Mouse (Mus musculus): ENCODE measurements around the gene Irf7. TPM values are rescaled to one million over a fixed set of nuclear protein-coding genes. Genes with fewer than 3 reads are reported as not detected.

Gene Irf7
- under 1 TPM; 0.29 to 0.64 TPM for total RNA-seq (2021)
- long read RNA-seq, result 0 reads

- DNase-seq (ENCODE audit: low spot score in 2 of 2), result peak in 1 of 2 experiments; percentile 29
Measured at GRCm38 (mm10) chr7:141265739-141266561, at the start of gene Irf7. Gene Irf7, minus strand, starts transcription at chr7:141266481.

GRCm38 (mm10) chr7:141315974-141316373, 49.7 kb upstream of the Irf7 start:
- DNase-seq (ENCODE audit: low spot score in 2 of 2), result no peak

GRCm38 (mm10) chr7:141315076-141315475, 48.8 kb upstream of the Irf7 start:
- no peak for DNase-seq (ENCODE audit: low spot score in 2 of 2)

GRCm38 (mm10) chr7:141314416-141314815, 48.1 kb upstream of the Irf7 start:
- DNase-seq (ENCODE audit: low spot score in 2 of 2), result no peak

- no peak for DNase-seq (ENCODE audit: low spot score in 2 of 2)
Measured at GRCm38 (mm10) chr7:141304537-141304936, 38.3 kb upstream of the Irf7 start.

GRCm38 (mm10) chr7:141302702-141303268, 36.5 kb upstream of the Irf7 start:
- no peak for DNase-seq (ENCODE audit: low spot score in 2 of 2)

- no peak for DNase-seq (ENCODE audit: low spot score in 2 of 2)
Measured at GRCm38 (mm10) chr7:141301386-141301785, 35.1 kb upstream of the Irf7 start.

- no peak for DNase-seq (ENCODE audit: low spot score in 2 of 2)
Measured at GRCm38 (mm10) chr7:141299175-141299574, 32.9 kb upstream of the Irf7 start.

- no peak for DNase-seq (ENCODE audit: low spot score in 2 of 2)
Measured at GRCm38 (mm10) chr7:141297926-141298650, 31.8 kb upstream of the Irf7 start.

GRCm38 (mm10) chr7:141294479-141294878, 28.2 kb upstream of the Irf7 start:
- DNase-seq (ENCODE audit: low spot score in 2 of 2), result no peak

- no peak for DNase-seq (ENCODE audit: low spot score in 2 of 2)
Measured at GRCm38 (mm10) chr7:141293852-141294471, 27.7 kb upstream of the Irf7 start.

- no peak for DNase-seq (ENCODE audit: low spot score in 2 of 2)
Measured at GRCm38 (mm10) chr7:141292583-141293388, 26.5 kb upstream of the Irf7 start.

GRCm38 (mm10) chr7:141291921-141292582, 25.8 kb upstream of the Irf7 start, which contains the start of gene Drd4:
Gene Drd4, plus strand, starts transcription at chr7:141292006.
- DNase-seq (ENCODE audit: low spot score in 2 of 2), result peak; percentile 21 to 47

GRCm38 (mm10) chr7:141288042-141288441, 21.8 kb upstream of the Irf7 start:
- DNase-seq (ENCODE audit: low spot score in 2 of 2), result no peak

- DNase-seq (ENCODE audit: low spot score in 2 of 2), result no peak
Measured at GRCm38 (mm10) chr7:141282756-141283155, 16.5 kb upstream of the Irf7 start.

GRCm38 (mm10) chr7:141281442-141281841, 15.2 kb upstream of the Irf7 start:
- no peak for DNase-seq (ENCODE audit: low spot score in 2 of 2)

GRCm38 (mm10) chr7:141278766-141279590, 12.7 kb upstream of the Irf7 start, which contains the start of gene Sct:
Gene Sct, minus strand, starts transcription at chr7:141279133.
- peak in 1 of 2 experiments; percentile 31 for DNase-seq (ENCODE audit: low spot score in 2 of 2)

GRCm38 (mm10) chr7:141277701-141278678, 11.7 kb upstream of the Irf7 start:
- no peak for DNase-seq (ENCODE audit: low spot score in 2 of 2)

Measured in layer of hippocampus, postnatal 10 days (tissue).